Mouse (Mus musculus) hematopoietic stem cell, adult 5-6 weeks (primary cell): ENCODE measurements around the gene Olfr658. TPM values are rescaled to one million over a fixed set of nuclear protein-coding genes. Genes with fewer than 3 reads are reported as not detected.
A peak's percentile ranks its signal among the peaks of the same experiment; 100 is the strongest.

Experiments
- ATAC-seq, 2 experiments: fragments of 125-278 bp in 1 of 2; replicated peaks in 1 of 2; 2 replicates each; pipeline ENCODE4 v1.8.0; 2016 to 2017; ENCODE audit warnings: inconsistent platforms in 2 of 2, mild to moderate bottlenecking in 2 of 2, moderate number of reproducible peaks in 2 of 2, low read depth in 1 of 2, moderate TSS enrichment in 1 of 2; ENCODE audit not compliant: low FRiP score in 2 of 2, poor library complexity in 2 of 2, severe bottlenecking in 2 of 2, insufficient read depth in 1 of 2, low TSS enrichment in 1 of 2
- total RNA-seq: library from RNA; stranded (forward); fragments of 172-1452, 232-1000 nt; gene quantifications from 2 replicates; pipeline ENCODE4 v1.2.3, GENCODE M21; 2017

Olfr658 gene
- 0.45 and 0.81 TPM in 2 replicates for total RNA-seq

- ATAC-seq: peak; percentile 100
These were observed at the start of gene Olfr658 for GRCm38 (mm10) chr7:104646841-104647482. Gene Olfr658 (minus strand): TSS chr7:104647305.

- ATAC-seq: no peak
These were observed 39.1 kb upstream of the Olfr658 start, which contains the start of gene Olfr661 for GRCm38 (mm10) chr7:104686201-104686600. Gene Olfr661 (plus strand): TSS chr7:104686501.

- no peak for ATAC-seq
These were observed 19.3 kb upstream of the Olfr658 start, which contains the start of gene Olfr659 for GRCm38 (mm10) chr7:104666453-104666852. Gene Olfr659 (plus strand): TSS chr7:104666753.

- ATAC-seq: no peak
These were observed 22.6 kb downstream of the Olfr658 start, which contains the start of gene Olfr657 for GRCm38 (mm10) chr7:104624494-104624893. Gene Olfr657 (plus strand): TSS chr7:104624794.

GRCm38 (mm10) chr7:104613655-104614054, 33.5 kb downstream of the Olfr658 start, which contains the start of gene Olfr656:
Gene Olfr656 (plus strand): TSS chr7:104613955.
- ATAC-seq: no peak

- no peak for ATAC-seq
These were observed 42.4 kb downstream of the Olfr658 start for GRCm38 (mm10) chr7:104604727-104605126.

GRCm38 (mm10) chr7:104603173-104603572, 43.9 kb downstream of the Olfr658 start:
- ATAC-seq: peak; percentile 56 to 74; a peak in 3 of 4 replicates

- ATAC-seq: no peak
These were observed 45.4 kb downstream of the Olfr658 start, which contains the start of gene Olfr655 for GRCm38 (mm10) chr7:104601679-104602078. Gene Olfr655 (minus strand): TSS chr7:104601779.

Other genes starting within 250 kb of the Olfr658 start
- 2.8 and 5.3 TPM in 2 replicates for gene Trim30c, start 246.5 kb downstream of the Olfr658 start, total RNA-seq
- 57.1 and 71.2 TPM in 2 replicates for gene Trim30a, start 182.1 kb downstream of the Olfr658 start, total RNA-seq
- gene Trim30d, start 139.5 kb downstream of the Olfr658 start, total RNA-seq: 30.3 and 43.8 TPM in 2 replicates
- not detected in 2 replicates for gene Olfr651, start 97.2 kb downstream of the Olfr658 start, total RNA-seq
- not detected in 2 replicates for gene Olfr652, start 86.4 kb downstream of the Olfr658 start, total RNA-seq
- gene Olfr653, start 70.0 kb downstream of the Olfr658 start, total RNA-seq: not detected in 2 replicates
- gene Olfr654, start 60.3 kb downstream of the Olfr658 start, total RNA-seq: not detected in 2 replicates
- not detected in 2 replicates for gene Olfr655, start 45.5 kb downstream of the Olfr658 start, total RNA-seq
- gene Olfr656, start 33.4 kb downstream of the Olfr658 start, total RNA-seq: not detected in 2 replicates
- gene Olfr657, start 22.5 kb downstream of the Olfr658 start, total RNA-seq: not detected in 2 replicates
- not detected in 2 replicates for gene Olfr659, start 19.4 kb upstream of the Olfr658 start, total RNA-seq
- not detected in 2 replicates for gene Olfr661, start 39.2 kb upstream of the Olfr658 start, total RNA-seq
- gene Usp17le, start 130.2 kb upstream of the Olfr658 start, total RNA-seq: not detected in 2 replicates
- not detected in 2 replicates for gene Usp17lb, start 195.3 kb upstream of the Olfr658 start, total RNA-seq
- gene Usp17la, start 209.7 kb upstream of the Olfr658 start, total RNA-seq: not detected in 2 replicates
- gene Olfr665, start 230.7 kb upstream of the Olfr658 start, total RNA-seq: not detected in 2 replicates
- gene Olfr666, start 248.6 kb upstream of the Olfr658 start, total RNA-seq: not detected in 2 replicates